Mouse (Mus musculus) neural tube, embryonic 12.5 days (tissue): ENCODE data around the gene Hsp90ab1. TPM values are rescaled to one million over a fixed set of nuclear protein-coding genes. Genes with fewer than 3 reads are reported as not detected.

Experiments
- ATAC-seq: fragments of 200-750 bp; cut with Nextera tagmentation; 2 replicates; pipeline ENCODE4 v1.8.0; 2017; ENCODE audit warnings: low read depth, mild to moderate bottlenecking, moderate TSS enrichment, moderate library complexity; ENCODE audit not compliant: low FRiP score
- H3K27ac ChIP-seq: fragments of 300-500 bp; sonication (generic); 2 replicates; pipeline ENCODE4 v1.5.1; 2016
- H3K27me3 ChIP-seq: fragments of 300-500 bp; sonication (generic); replicated peaks from 2 replicates; pipeline ENCODE4 v1.6.1; 2016; ENCODE audit warnings: mild to moderate bottlenecking
- H3K36me3 ChIP-seq: fragments of 300-500 bp; sonication (generic); 2 replicates; pipeline ENCODE4 v1.6.1; 2016; ENCODE audit warnings: mild to moderate bottlenecking
- H3K4me1 ChIP-seq: fragments of 300-500 bp; sonication (generic); 2 replicates; pipeline ENCODE4 v1.6.1; 2016
- H3K4me2 ChIP-seq: fragments of 300-500 bp; sonication (generic); replicated peaks from 2 replicates; pipeline ENCODE4 v1.6.1; 2016; ENCODE audit warnings: mild to moderate bottlenecking
- H3K4me3 ChIP-seq: fragments of 300-500 bp; sonication (generic); 2 replicates; pipeline ENCODE4 v1.5.1; 2016
- H3K9ac ChIP-seq: fragments of 300-500 bp; sonication (generic); 2 replicates; pipeline ENCODE4 v1.6.1; 2016; ENCODE audit warnings: mild to moderate bottlenecking
- H3K9me3 ChIP-seq: fragments of 300-500 bp; sonication (generic); 2 replicates; pipeline ENCODE4 v1.6.1; 2016; ENCODE audit warnings: mild to moderate bottlenecking
- WGBS: fragments of 180-500 bp; shearing (Covaris S2); methylation state at CpG from one replicate; pipeline ENCODE4 v1.1.7; 2016; 5-methylcytosine and 5-hydroxymethylcytosine counted together
- polyA plus RNA-seq: library from polyadenylated mRNA; unstranded; fragments of >200 nt; fragmentation: Nextera tagmentation; extraction: Ambion mirVana; gene quantifications from 2 replicates; pipeline ENCODE4 v1.2.1, GENCODE M21; 2016

Gene Hsp90ab1
- polyA plus RNA-seq, 1 experiment from 2014 or later: 1,381 TPM

GRCm38 (mm10) chr17:45602984-45603383 lies 29.9 kb upstream of the Hsp90ab1 start:
- Histone ChIP-seq H3K36me3 (no peaks in the 10 kb centered on the region), H3K9ac (no peak overlapping the region), H3K4me3 (no peak overlapping the region), H3K9me3 (no peaks in the 10 kb centered on the region), H3K4me2 (no peak overlapping the region), H3K27me3 (peaks cover 28% of the 10 kb centered on the region), H3K4me1 (peaks cover 16% of the 10 kb centered on the region), H3K27ac (no peak overlapping the region)
- 79% methylated on average over 3 of the region's 3 CpGs for WGBS
- ATAC-seq: no peak

- no peak within 1 kb of the TSS for H3K27ac ChIP-seq
- H3K36me3 ChIP-seq: no peaks in the 10 kb centered on the region
- ATAC-seq: no peak
- H3K4me3 ChIP-seq: no peak within 1 kb of the TSS
- H3K4me2 ChIP-seq: no peak within 1 kb of the TSS
- WGBS: 27% methylated on average over 6 of the region's 6 CpGs
- peaks cover 28% of the 10 kb centered on the region for H3K27me3 ChIP-seq
- H3K9me3 ChIP-seq: no peaks in the 10 kb centered on the region
- peaks cover 21% of the 10 kb centered on the region for H3K4me1 ChIP-seq
- no peak within 1 kb of the TSS for H3K9ac ChIP-seq
These were observed 28.8 kb upstream of the Hsp90ab1 start, which contains the start of gene Mymx for GRCm38 (mm10) chr17:45601877-45602304. TSS of gene Mymx (minus strand) at chr17:45602102.

GRCm38 (mm10) chr17:45601325-45601724 lies 28.3 kb upstream of the Hsp90ab1 start:
- 16% methylated on average over 22 of the region's 22 CpGs for WGBS
- no peak for ATAC-seq
- H3K36me3 ChIP-seq: no peaks in the 10 kb centered on the region
- peaks cover 24% of the 10 kb centered on the region for H3K4me1 ChIP-seq
- no peaks in the 10 kb centered on the region for H3K9me3 ChIP-seq
- H3K4me3 ChIP-seq: no peak overlapping the region
- H3K4me2 ChIP-seq: no peak overlapping the region
- H3K9ac ChIP-seq: no peak overlapping the region
- no peak overlapping the region for H3K27ac ChIP-seq
- H3K27me3 ChIP-seq: peaks cover 29% of the 10 kb centered on the region

- Histone ChIP-seq H3K27ac (no peak overlapping the region), H3K27me3 (peaks cover 38% of the 10 kb centered on the region), H3K4me1 (peaks cover 34% of the 10 kb centered on the region), H3K36me3 (no peaks in the 10 kb centered on the region), H3K9me3 (no peaks in the 10 kb centered on the region), H3K4me2 (no peak overlapping the region), H3K4me3 (no peak overlapping the region), H3K9ac (no peak overlapping the region)
- ATAC-seq: no peak
- WGBS: 64% methylated on average over 8 of the region's 8 CpGs
These were observed 27.2 kb upstream of the Hsp90ab1 start for GRCm38 (mm10) chr17:45600267-45600666.

GRCm38 (mm10) chr17:45599446-45600242 lies 26.6 kb upstream of the Hsp90ab1 start, which contains the start of gene Slc29a1:
TSS of gene Slc29a1 (minus strand) at chr17:45599606.
- H3K4me1 ChIP-seq: peaks cover 41% of the 10 kb centered on the region
- H3K36me3 ChIP-seq: no peaks in the 10 kb centered on the region
- H3K27ac ChIP-seq: no peak within 1 kb of the TSS
- no peak for ATAC-seq
- H3K9ac ChIP-seq: peak within 1 kb of the TSS; percentile 52
- H3K4me2 ChIP-seq: peak within 1 kb of the TSS; percentile 74
- H3K9me3 ChIP-seq: no peaks in the 10 kb centered on the region
- peak within 1 kb of the TSS; percentile 28 for H3K4me3 ChIP-seq
- peaks cover 41% of the 10 kb centered on the region for H3K27me3 ChIP-seq
- 18% methylated on average over 32 of the region's 32 CpGs for WGBS

GRCm38 (mm10) chr17:45598891-45599290 lies 25.8 kb upstream of the Hsp90ab1 start:
- Histone ChIP-seq H3K36me3 (no peaks in the 10 kb centered on the region), H3K4me2 (peak overlapping the region; percentile 74; the same call in 1 of the 2 replicates), H3K27ac (no peak overlapping the region), H3K9ac (no peak overlapping the region), H3K4me1 (peaks cover 48% of the 10 kb centered on the region), H3K4me3 (no peak overlapping the region), H3K9me3 (no peaks in the 10 kb centered on the region), H3K27me3 (peaks cover 46% of the 10 kb centered on the region)
- WGBS: 61% methylated on average over 3 of the region's 3 CpGs
- ATAC-seq: no peak

GRCm38 (mm10) chr17:45598376-45598775 lies 25.3 kb upstream of the Hsp90ab1 start:
- Histone ChIP-seq H3K4me1 (peaks cover 53% of the 10 kb centered on the region), H3K27me3 (peaks cover 48% of the 10 kb centered on the region), H3K4me3 (no peak overlapping the region), H3K36me3 (no peaks in the 10 kb centered on the region), H3K9ac (no peak overlapping the region), H3K9me3 (no peaks in the 10 kb centered on the region), H3K27ac (no peak overlapping the region), H3K4me2 (no peak overlapping the region)
- 83% methylated on average over 2 of the region's 2 CpGs for WGBS
- no peak for ATAC-seq

- 34% methylated on average over 3 of the region's 3 CpGs for WGBS
- no peak for ATAC-seq
- Histone ChIP-seq H3K27me3 (peaks cover 47% of the 10 kb centered on the region), H3K4me3 (no peak overlapping the region), H3K4me1 (peaks cover 55% of the 10 kb centered on the region), H3K9ac (no peak overlapping the region), H3K36me3 (no peaks in the 10 kb centered on the region), H3K9me3 (no peaks in the 10 kb centered on the region), H3K27ac (no peak overlapping the region), H3K4me2 (no peak overlapping the region)
These were observed 24.7 kb upstream of the Hsp90ab1 start for GRCm38 (mm10) chr17:45597787-45598186.

- no peak overlapping the region for H3K4me3 ChIP-seq
- ATAC-seq: 0 out of 2 replicates have a peak, but pooled peaks have one; percentile 25
These were observed 23.7 kb upstream of the Hsp90ab1 start for GRCm38 (mm10) chr17:45596631-45597396.

GRCm38 (mm10) chr17:45595736-45596390 lies 22.8 kb upstream of the Hsp90ab1 start:
- Histone ChIP-seq H3K27me3 (peaks cover 32% of the 10 kb centered on the region), H3K4me3 (peak overlapping the region; percentile 45), H3K9me3 (no peaks in the 10 kb centered on the region), H3K36me3 (no peaks in the 10 kb centered on the region), H3K9ac (peak overlapping the region; percentile 56), H3K4me2 (peak overlapping the region; percentile 93), H3K27ac (no peak overlapping the region), H3K4me1 (peaks cover 58% of the 10 kb centered on the region)
- peak; percentile 19 for ATAC-seq
- 4% methylated on average over 23 of the region's 23 CpGs for WGBS

More at GRCm38 (mm10) chr17:45596631-45597396, 23.7 kb upstream of the Hsp90ab1 start:
- Histone ChIP-seq H3K4me2 (peak overlapping the region; percentile 93; the same call in 1 of the 2 replicates), H3K9me3 (no peaks in the 10 kb centered on the region), H3K36me3 (no peaks in the 10 kb centered on the region), H3K27ac (peak overlapping the region; percentile 5; the same call in 1 of the 2 replicates), H3K9ac (no peak overlapping the region), H3K27me3 (peaks cover 41% of the 10 kb centered on the region), H3K4me1 (peaks cover 60% of the 10 kb centered on the region)
- WGBS: 27% methylated on average over 11 of the region's 11 CpGs

GRCm38 (mm10) chr17:45594881-45595735 lies 22.0 kb upstream of the Hsp90ab1 start:
- peak; percentile 73 for ATAC-seq
- Histone ChIP-seq H3K9me3 (no peaks in the 10 kb centered on the region), H3K4me3 (peak overlapping the region; percentile 45), H3K4me1 (peaks cover 58% of the 10 kb centered on the region), H3K27me3 (peaks cover 24% of the 10 kb centered on the region), H3K9ac (peak overlapping the region; percentile 56), H3K36me3 (no peaks in the 10 kb centered on the region), H3K4me2 (peak overlapping the region; percentile 93), H3K27ac (no peak overlapping the region)
- 1% methylated on average over 58 of the region's 58 CpGs for WGBS
